Mouse (Mus musculus) pancreas, adult 10 weeks (tissue): Measurements from ENCODE around the gene Prl2b1. TPM values are rescaled to one million over a fixed set of nuclear protein-coding genes. Genes with fewer than 3 reads are reported as not detected.

Experiments used
- polyA plus RNA-seq: library from polyadenylated mRNA; stranded (reverse); fragments of 350-450 nt; fragmentation: Illumina TruSeq; extraction: RNeasy Lipid Tissue Mini Kit (QIAGEN cat#74804); gene quantifications from one replicate; pipeline ENCODE4 v1.2.3, GENCODE M21; 2015; ENCODE audit warnings: low read depth, low replicate concordance; ENCODE audit not compliant: insufficient read depth

Gene Prl2b1
- not detected for polyA plus RNA-seq

GRCm38 (mm10) chr13:27390746-27391145 lies at the start of gene Prl2b1:
Gene Prl2b1 (minus strand): TSS chr13:27390846.

DNA sequence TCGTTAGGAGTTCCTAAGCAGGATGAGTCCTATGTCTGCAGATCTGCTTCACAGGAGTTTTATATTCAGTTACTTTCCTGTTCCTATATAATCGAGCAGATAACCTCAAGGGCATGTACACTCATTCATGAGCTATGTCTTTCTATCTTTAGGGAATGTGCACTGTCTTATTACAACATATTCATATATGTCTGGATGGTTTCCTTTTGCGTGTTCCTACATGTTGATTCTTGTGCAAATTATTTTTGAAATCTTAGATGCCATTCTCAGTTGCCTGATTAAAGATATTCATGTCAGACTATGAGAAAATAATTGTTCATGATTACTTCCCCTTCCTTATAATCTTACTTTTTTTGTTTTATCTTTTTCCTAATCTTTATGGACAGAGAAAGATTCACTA lies 47.9 kb upstream of the Prl2b1 start, which contains the start of gene Prl8a6:
Prl8a6 (minus strand) TSS at position 101 of the 400 bp plus-strand sequence.

DNA sequence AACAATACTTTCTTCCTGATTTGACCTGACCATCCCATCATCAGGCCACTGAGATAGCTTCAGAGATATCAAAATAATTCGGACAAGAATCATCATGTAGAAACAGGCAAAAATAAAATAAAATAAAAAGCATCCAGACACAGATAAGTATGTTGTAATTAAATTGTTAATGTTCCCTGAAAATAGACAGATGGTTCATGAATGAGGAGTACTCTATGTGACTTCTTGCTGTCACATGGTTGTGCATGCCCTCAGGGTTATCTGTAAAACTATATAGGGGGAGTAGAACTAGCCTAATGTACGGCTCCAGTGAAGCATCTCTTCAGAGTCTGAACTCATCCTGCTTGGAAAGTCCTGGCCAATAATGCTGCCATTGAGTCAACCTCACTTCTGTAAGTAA lies 45.3 kb downstream of the Prl2b1 start, which contains the start of gene Prl8a2:
Prl8a2 (plus strand) TSS at position 301 of the 400 bp plus-strand sequence.

Other genes with a start within 250 kb of the Prl2b1 start
- gene Prl3d3, start 234.1 kb downstream of the Prl2b1 start, polyA plus RNA-seq: not detected
- not detected for gene Prl3c1, start 194.2 kb downstream of the Prl2b1 start, polyA plus RNA-seq
- gene Prl3b1, start 149.0 kb downstream of the Prl2b1 start, polyA plus RNA-seq: not detected
- not detected for gene Prl3a1, start 131.4 kb downstream of the Prl2b1 start, polyA plus RNA-seq
- not detected for gene Prl6a1, start 78.2 kb downstream of the Prl2b1 start, polyA plus RNA-seq
- gene Prl8a2, start 45.2 kb downstream of the Prl2b1 start, polyA plus RNA-seq: not detected
- gene Prl8a6, start 47.8 kb upstream of the Prl2b1 start, polyA plus RNA-seq: not detected
- gene Prl8a8, start 122.4 kb upstream of the Prl2b1 start, polyA plus RNA-seq: not detected
- gene Prl8a9, start 173.8 kb upstream of the Prl2b1 start, polyA plus RNA-seq: not detected
- not detected for gene Prl8a1, start 191.3 kb upstream of the Prl2b1 start, polyA plus RNA-seq
- not detected for gene Prl7b1, start 219.7 kb upstream of the Prl2b1 start, polyA plus RNA-seq